Mouse (Mus musculus): ENCODE measurements around the gene Foxk1. TPM values are rescaled to one million over a fixed set of nuclear protein-coding genes. Genes with fewer than 3 reads are reported as not detected.

The Foxk1 gene
- polyA plus RNA-seq, 1 experiment from 2014 or later: 6.7 TPM

DNA sequence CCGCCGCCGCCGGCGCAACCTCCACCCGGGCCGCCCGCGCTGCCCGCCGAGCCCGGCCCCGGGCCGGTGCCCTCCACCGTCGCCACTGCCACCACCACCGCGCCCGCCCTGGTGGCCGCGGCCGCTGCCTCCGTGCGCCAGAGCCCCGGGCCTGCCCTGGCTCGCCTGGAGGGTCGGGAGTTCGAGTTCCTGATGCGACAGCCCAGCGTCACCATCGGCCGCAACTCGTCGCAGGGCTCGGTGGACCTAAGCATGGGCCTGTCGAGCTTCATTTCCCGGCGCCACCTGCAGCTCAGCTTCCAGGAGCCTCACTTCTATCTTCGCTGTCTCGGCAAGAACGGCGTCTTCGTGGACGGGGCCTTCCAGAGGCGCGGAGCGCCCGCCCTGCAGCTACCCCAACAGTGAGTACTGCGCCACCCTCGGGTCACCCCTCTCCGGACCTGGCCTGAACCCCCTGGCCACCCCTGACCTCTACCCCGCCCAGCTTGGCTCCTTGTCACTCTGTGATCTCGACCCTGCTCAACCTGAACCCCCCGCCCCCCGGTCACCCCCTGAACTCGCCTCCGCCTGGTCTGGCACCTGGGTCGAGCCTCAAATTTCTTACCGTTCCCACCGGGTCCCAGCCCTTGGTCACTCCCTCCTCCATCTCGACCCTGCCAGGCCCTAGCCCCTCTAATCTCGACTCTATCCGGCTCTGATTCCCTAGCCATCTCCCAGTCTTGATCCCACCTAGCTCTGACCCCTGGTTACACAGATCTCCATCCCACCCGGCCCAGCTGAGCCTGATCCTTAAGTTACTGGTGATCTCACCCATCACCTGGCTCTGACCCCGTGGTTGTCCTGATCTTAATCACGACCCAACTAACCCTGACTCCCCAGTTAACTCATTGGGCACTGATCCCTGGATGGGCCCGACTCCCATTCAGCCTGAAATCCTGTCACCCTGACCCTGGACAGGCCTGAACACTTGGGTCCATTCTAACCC is 636 bp downstream of the Foxk1 start:
- peak overlapping the region; percentile 86 for H3K27ac ChIP-seq (ENCODE audit: low read length)
- H3K36me3 ChIP-seq (ENCODE audit: control insufficient read depth, insufficient read depth, low read length): no peaks in the 10 kb centered on the region
- ATAC-seq: peak; percentile 57
- no peaks in the 10 kb centered on the region for H3K9me3 ChIP-seq (replicated peaks; ENCODE audit: control insufficient read depth, low read length, poor library complexity, severe bottlenecking)
- WGBS: 1% methylated on average over 65 of the region's 67 CpGs
- H3K27me3 ChIP-seq (ENCODE audit: control insufficient read depth, insufficient read depth, low read depth, low read length): no peaks in the 10 kb centered on the region
- peaks cover 42% of the 10 kb centered on the region for H3K4me1 ChIP-seq (ENCODE audit: control insufficient read depth, insufficient read depth, low read length)
- peak overlapping the region; percentile 96 for H3K4me2 ChIP-seq (ENCODE audit: low read length)
- peak overlapping the region; percentile 98 for H3K4me3 ChIP-seq (ENCODE audit: low read depth, low read length)
- peak overlapping the region; percentile 97 for H3K9ac ChIP-seq (ENCODE audit: low read depth, low read length)

DNA sequence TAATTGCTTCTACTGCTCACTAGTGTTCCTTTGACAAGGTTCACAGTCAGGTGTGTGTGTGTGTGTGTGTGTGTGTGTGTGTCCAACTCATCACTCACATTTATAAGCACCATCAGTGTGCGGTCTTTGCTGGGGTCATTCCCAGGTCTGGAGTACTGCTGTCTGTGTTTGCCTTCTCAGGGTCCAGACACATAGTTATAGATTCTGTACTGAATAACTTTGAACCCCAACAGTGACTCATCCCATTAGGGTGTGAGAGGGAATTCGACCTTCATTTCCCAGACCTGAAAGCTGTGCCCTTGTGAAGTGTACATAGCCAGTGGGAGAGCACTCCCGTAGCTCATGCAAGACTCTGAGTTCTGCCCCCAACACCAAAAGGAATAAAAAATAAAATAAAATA is 2.4 kb downstream of the Foxk1 start:
- 74% methylated on average over 3 of the region's 3 CpGs for WGBS
- ATAC-seq: no peak
- no peak overlapping the region for H3K27ac ChIP-seq (ENCODE audit: low read length)
- H3K4me2 ChIP-seq (ENCODE audit: low read length): peak overlapping the region; percentile 96
- H3K36me3 ChIP-seq (ENCODE audit: control insufficient read depth, insufficient read depth, low read length): no peaks in the 10 kb centered on the region
- H3K9me3 ChIP-seq (replicated peaks; ENCODE audit: control insufficient read depth, low read length, poor library complexity, severe bottlenecking): no peaks in the 10 kb centered on the region
- peak overlapping the region; percentile 97; the same call in 1 of the 2 replicates for H3K9ac ChIP-seq (ENCODE audit: low read depth, low read length)
- H3K4me3 ChIP-seq (ENCODE audit: low read depth, low read length): peak overlapping the region; percentile 98; the same call in 1 of the 2 replicates
- H3K27me3 ChIP-seq (ENCODE audit: control insufficient read depth, insufficient read depth, low read depth, low read length): no peaks in the 10 kb centered on the region
- peaks cover 42% of the 10 kb centered on the region for H3K4me1 ChIP-seq (ENCODE audit: control insufficient read depth, insufficient read depth, low read length)

DNA sequence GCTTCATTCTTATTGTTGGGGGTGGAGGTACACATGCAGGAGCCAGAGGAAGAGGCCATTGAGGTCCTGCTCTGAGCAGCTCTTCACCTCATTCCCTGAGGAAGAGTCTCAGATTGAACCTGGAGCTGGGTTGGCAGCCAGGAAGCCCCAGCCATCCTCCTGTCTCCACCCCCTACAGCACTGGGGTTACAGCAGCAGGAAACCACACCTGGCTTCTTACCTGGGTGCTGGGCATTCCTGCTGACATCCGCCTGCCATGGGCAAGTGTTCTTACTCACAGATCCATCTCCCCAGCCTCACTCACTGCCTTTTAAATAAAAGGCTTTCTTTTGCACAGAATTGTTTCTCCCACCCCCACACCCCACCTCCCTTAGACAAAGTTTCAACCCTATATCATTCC is 3.0 kb downstream of the Foxk1 start:
- Histone ChIP-seq H3K4me3 (ENCODE audit: low read depth, low read length) (peak overlapping the region; percentile 4; the same call in 1 of the 2 replicates), H3K27me3 (ENCODE audit: control insufficient read depth, insufficient read depth, low read depth, low read length) (no peaks in the 10 kb centered on the region), H3K4me1 (ENCODE audit: control insufficient read depth, insufficient read depth, low read length) (peaks cover 42% of the 10 kb centered on the region), H3K9ac (ENCODE audit: low read depth, low read length) (peak overlapping the region; percentile 39), H3K36me3 (ENCODE audit: control insufficient read depth, insufficient read depth, low read length) (no peaks in the 10 kb centered on the region), H3K4me2 (ENCODE audit: low read length) (peak overlapping the region; percentile 35), H3K27ac (ENCODE audit: low read length) (no peak overlapping the region), H3K9me3 (replicated peaks; ENCODE audit: control insufficient read depth, low read length, poor library complexity, severe bottlenecking) (no peaks in the 10 kb centered on the region)
- 95% methylated on average over 1 of the region's 1 CpGs for WGBS
- no peak for ATAC-seq

DNA sequence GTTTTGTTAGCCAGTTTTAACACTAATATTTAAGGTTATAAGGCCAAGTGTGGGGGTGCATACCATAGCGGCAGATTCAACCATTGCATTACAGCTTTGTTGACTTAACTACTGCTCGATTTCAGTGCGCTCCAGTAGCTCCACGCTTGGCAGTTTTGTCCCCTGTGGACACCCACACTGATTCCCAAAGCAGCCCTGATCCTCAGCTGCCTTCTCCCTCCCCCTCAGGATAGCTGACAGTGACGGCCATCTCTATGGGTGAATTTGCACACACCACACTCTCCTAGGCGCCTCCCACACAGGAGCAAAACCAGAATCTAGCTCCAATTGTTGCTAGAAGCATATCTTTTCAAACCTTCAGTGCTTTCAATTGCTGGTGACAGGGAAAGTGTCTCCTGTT is 4.1 kb downstream of the Foxk1 start:
- H3K27me3 ChIP-seq (ENCODE audit: control insufficient read depth, insufficient read depth, low read depth, low read length): no peaks in the 10 kb centered on the region
- 0 out of 2 replicates have a peak overlapping the region, but pooled peaks have one; percentile 2 for H3K9ac ChIP-seq (ENCODE audit: low read depth, low read length)
- H3K4me1 ChIP-seq (ENCODE audit: control insufficient read depth, insufficient read depth, low read length): peaks cover 46% of the 10 kb centered on the region
- H3K4me3 ChIP-seq (ENCODE audit: low read depth, low read length): no peak overlapping the region
- H3K27ac ChIP-seq (ENCODE audit: low read length): no peak overlapping the region
- H3K36me3 ChIP-seq (ENCODE audit: control insufficient read depth, insufficient read depth, low read length): no peaks in the 10 kb centered on the region
- 78% methylated on average over 6 of the region's 6 CpGs for WGBS
- H3K4me2 ChIP-seq (ENCODE audit: low read length): no peak overlapping the region
- H3K9me3 ChIP-seq (replicated peaks; ENCODE audit: control insufficient read depth, low read length, poor library complexity, severe bottlenecking): no peaks in the 10 kb centered on the region
- ATAC-seq: no peak

DNA sequence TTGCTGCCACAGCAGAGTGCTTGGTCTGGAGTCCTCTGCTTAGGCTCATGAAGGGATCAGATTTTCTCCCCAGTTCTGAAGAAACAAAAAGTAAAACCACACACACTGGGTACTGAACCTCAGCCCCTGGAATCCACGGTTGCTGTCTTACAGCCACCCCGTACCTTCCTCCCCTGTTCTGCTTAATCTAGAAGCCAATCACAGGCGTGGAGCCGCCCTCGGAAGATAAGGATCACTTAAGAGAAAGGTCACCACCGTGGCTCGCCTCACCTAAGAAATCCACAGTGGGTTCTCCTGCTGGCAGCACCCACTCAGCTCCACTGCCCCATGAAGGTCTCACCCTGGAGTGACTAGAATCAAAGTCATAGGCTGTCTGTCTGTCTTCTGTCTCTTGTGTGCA is 5.1 kb downstream of the Foxk1 start:
- no peaks in the 10 kb centered on the region for H3K9me3 ChIP-seq (replicated peaks; ENCODE audit: control insufficient read depth, low read length, poor library complexity, severe bottlenecking)
- WGBS: 90% methylated on average over 7 of the region's 7 CpGs
- H3K36me3 ChIP-seq (ENCODE audit: control insufficient read depth, insufficient read depth, low read length): no peaks in the 10 kb centered on the region
- H3K27me3 ChIP-seq (ENCODE audit: control insufficient read depth, insufficient read depth, low read depth, low read length): no peaks in the 10 kb centered on the region
- no peak for ATAC-seq
- peaks cover 44% of the 10 kb centered on the region for H3K4me1 ChIP-seq (ENCODE audit: control insufficient read depth, insufficient read depth, low read length)
- no peak overlapping the region for H3K9ac ChIP-seq (ENCODE audit: low read depth, low read length)
- H3K4me2 ChIP-seq (ENCODE audit: low read length): no peak overlapping the region
- no peak overlapping the region for H3K27ac ChIP-seq (ENCODE audit: low read length)
- no peak overlapping the region for H3K4me3 ChIP-seq (ENCODE audit: low read depth, low read length)

DNA sequence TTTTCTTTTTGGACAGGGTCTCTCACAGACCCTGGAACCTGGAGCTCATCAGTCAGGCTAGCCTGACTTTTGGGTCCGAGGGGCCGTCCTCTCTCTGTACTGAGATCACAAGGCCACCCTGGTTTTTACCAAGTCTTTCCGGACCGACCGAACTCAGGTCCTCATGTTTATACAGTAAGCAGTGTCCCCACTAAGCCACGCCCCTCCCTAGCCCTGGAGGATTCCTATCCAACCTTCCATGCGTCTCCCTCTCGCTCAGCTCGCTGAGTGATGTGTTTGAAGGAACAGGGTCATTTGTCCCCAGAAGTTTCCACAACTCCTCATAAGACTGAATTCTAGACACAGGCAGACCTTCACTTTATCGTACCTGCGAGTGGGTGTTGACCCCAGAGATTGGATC is 5.6 kb downstream of the Foxk1 start:
- H3K4me1 ChIP-seq (ENCODE audit: control insufficient read depth, insufficient read depth, low read length): peaks cover 44% of the 10 kb centered on the region

DNA sequence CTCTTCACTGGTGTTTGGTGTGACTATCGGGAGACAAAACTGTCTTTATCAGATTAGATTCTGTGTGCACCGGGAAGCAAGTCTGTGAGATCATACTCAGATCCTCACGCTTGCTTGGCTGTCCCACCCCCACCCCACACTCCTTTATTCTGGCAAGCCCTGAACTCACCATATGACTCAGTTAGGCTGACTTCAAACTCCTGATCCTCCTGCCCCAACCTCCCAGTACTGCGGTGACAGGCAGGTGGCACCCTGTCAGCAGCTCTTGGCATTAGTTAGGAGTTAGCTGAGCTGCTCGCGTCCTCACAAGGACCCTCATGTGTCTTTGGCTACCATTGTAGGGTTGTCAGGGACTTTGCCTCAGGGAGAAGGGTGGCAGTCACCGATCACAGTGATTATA is 6.1 kb downstream of the Foxk1 start:
- Histone ChIP-seq H3K9me3 (replicated peaks; ENCODE audit: control insufficient read depth, low read length, poor library complexity, severe bottlenecking) (no peaks in the 10 kb centered on the region), H3K4me1 (ENCODE audit: control insufficient read depth, insufficient read depth, low read length) (peaks cover 41% of the 10 kb centered on the region), H3K4me3 (ENCODE audit: low read depth, low read length) (no peak overlapping the region), H3K27ac (ENCODE audit: low read length) (no peak overlapping the region), H3K4me2 (ENCODE audit: low read length) (no peak overlapping the region), H3K27me3 (ENCODE audit: control insufficient read depth, insufficient read depth, low read depth, low read length) (no peaks in the 10 kb centered on the region), H3K9ac (ENCODE audit: low read depth, low read length) (no peak overlapping the region), H3K36me3 (ENCODE audit: control insufficient read depth, insufficient read depth, low read length) (no peaks in the 10 kb centered on the region)
- WGBS: 72% methylated on average over 7 of the region's 7 CpGs
- no peak for ATAC-seq

More for the DNA sequence above, 5.6 kb downstream of the Foxk1 start:
- H3K9me3 ChIP-seq (replicated peaks; ENCODE audit: control insufficient read depth, low read length, poor library complexity, severe bottlenecking): no peaks in the 10 kb centered on the region
- no peak overlapping the region for H3K4me2 ChIP-seq (ENCODE audit: low read length)
- H3K4me3 ChIP-seq (ENCODE audit: low read depth, low read length): no peak overlapping the region
- H3K36me3 ChIP-seq (ENCODE audit: control insufficient read depth, insufficient read depth, low read length): no peaks in the 10 kb centered on the region
- H3K9ac ChIP-seq (ENCODE audit: low read depth, low read length): no peak overlapping the region
- H3K27me3 ChIP-seq (ENCODE audit: control insufficient read depth, insufficient read depth, low read depth, low read length): no peaks in the 10 kb centered on the region
- no peak for ATAC-seq
- WGBS: 86% methylated on average over 11 of the region's 11 CpGs
- H3K27ac ChIP-seq (ENCODE audit: low read length): no peak overlapping the region

DNA sequence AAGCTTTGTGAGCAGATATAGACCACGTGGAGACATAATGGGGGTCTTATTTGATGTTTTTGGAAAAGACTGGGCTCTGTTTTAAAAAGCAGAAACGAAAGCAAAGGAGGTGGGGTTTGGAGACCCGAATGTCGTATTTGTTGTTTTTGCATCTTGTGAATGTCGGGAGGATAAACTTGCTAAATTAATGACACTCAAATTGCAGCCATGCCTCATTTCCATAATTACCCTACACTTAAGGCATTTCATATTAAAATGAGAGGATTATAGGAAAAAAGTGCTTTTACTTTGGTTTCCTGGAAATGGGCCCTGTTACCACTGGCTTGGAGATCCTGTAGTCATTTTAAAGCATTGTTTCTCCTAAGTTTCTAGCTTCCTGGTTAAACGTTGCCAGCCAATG is 7.9 kb downstream of the Foxk1 start:
- no peaks in the 10 kb centered on the region for H3K9me3 ChIP-seq (replicated peaks; ENCODE audit: control insufficient read depth, low read length, poor library complexity, severe bottlenecking)
- no peak for ATAC-seq
- no peak overlapping the region for H3K27ac ChIP-seq (ENCODE audit: low read length)
- WGBS: 62% methylated on average over 6 of the region's 6 CpGs
- H3K27me3 ChIP-seq (ENCODE audit: control insufficient read depth, insufficient read depth, low read depth, low read length): no peaks in the 10 kb centered on the region
- no peak overlapping the region for H3K4me2 ChIP-seq (ENCODE audit: low read length)
- H3K9ac ChIP-seq (ENCODE audit: low read depth, low read length): no peak overlapping the region
- no peak overlapping the region for H3K4me3 ChIP-seq (ENCODE audit: low read depth, low read length)
- H3K36me3 ChIP-seq (ENCODE audit: control insufficient read depth, insufficient read depth, low read length): no peaks in the 10 kb centered on the region
- H3K4me1 ChIP-seq (ENCODE audit: control insufficient read depth, insufficient read depth, low read length): peaks cover 27% of the 10 kb centered on the region

DNA sequence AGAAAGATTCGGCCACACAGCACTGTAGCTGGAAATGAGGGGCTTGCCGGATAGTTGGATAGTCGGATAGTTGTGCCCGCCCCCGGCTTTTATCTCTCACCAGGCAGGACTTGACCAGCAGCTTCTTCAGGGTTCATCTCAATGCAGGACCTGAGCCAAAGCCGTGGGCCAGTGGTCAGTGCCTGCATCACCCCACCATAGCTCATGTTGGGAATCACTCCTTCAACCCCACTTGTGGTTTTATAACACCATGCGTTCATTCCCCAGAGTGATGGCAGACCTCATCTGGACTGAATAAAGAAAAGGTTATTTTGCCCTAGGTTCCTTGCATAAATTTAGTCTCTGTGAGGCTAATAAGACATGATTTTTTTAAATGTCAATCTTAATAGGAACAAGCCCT is 9.1 kb downstream of the Foxk1 start:
- H3K9ac ChIP-seq (ENCODE audit: low read depth, low read length): peak overlapping the region; percentile 44
- no peak for ATAC-seq
- WGBS: 44% methylated on average over 7 of the region's 7 CpGs
- no peaks in the 10 kb centered on the region for H3K27me3 ChIP-seq (ENCODE audit: control insufficient read depth, insufficient read depth, low read depth, low read length)
- H3K9me3 ChIP-seq (replicated peaks; ENCODE audit: control insufficient read depth, low read length, poor library complexity, severe bottlenecking): no peaks in the 10 kb centered on the region
- no peak overlapping the region for H3K4me2 ChIP-seq (ENCODE audit: low read length)
- 0 out of 2 replicates have a peak overlapping the region, but pooled peaks have one; percentile 7 for H3K27ac ChIP-seq (ENCODE audit: low read length)
- H3K4me1 ChIP-seq (ENCODE audit: control insufficient read depth, insufficient read depth, low read length): peaks cover 20% of the 10 kb centered on the region
- no peak overlapping the region for H3K4me3 ChIP-seq (ENCODE audit: low read depth, low read length)
- no peaks in the 10 kb centered on the region for H3K36me3 ChIP-seq (ENCODE audit: control insufficient read depth, insufficient read depth, low read length)
